Mouse (Mus musculus): Measurements from ENCODE around the gene Srd5a3.

The Srd5a3 gene

DNA sequence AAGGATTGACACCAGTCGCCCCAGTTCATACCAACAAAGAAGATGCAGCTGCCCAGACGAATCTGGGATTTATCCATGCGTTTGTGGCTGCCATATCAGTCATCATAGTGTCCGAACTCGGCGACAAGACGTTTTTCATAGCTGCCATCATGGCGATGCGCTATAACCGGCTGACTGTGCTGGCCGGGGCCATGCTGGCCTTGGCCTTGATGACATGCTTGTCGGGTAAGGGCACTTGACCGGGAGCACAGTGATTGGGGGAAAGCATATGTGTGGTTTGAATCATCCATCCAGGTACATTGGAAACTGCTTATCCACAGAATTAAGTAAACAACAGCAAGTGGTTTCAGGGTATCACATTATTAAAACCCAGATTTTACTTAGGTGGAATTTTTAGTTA, 59.3 kb downstream of the Srd5a3 start:
- DNase-seq = no peak

DNA sequence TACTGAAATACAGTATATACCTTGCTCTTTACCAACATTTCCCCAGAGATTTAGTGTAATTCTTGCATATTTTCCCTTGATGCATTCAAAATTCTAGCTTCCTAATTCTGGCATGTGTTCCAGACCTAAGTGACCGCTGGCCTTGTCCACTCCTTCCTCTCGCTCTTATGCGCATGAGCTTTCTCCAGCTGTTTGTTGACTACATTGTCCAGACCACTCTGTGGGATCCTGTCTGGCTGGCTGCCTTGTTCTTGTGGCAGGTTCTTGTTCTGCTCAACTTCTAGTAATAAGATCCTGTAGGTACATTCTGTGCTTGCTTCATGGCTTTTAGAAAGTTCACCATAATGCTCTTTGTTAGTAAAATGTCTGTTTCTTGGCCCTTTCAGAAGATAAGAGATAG, 63.1 kb downstream of the Srd5a3 start:
- no peak for DNase-seq

Measured in cerebellum, adult 8-10 months (tissue).